Mouse (Mus musculus) lung, postnatal 0 days (tissue): ENCODE data around the gene Bglap3. TPM values are rescaled to one million over a fixed set of nuclear protein-coding genes. Genes with fewer than 3 reads are reported as not detected.
"Not testable (repeated sequence)": the region's sequence is repeated elsewhere in the genome, so short reads cannot be mapped to it uniquely, and the experiment has no call there.

Experiments used
- ATAC-seq: fragments of 200-750 bp; cut with Nextera tagmentation; 2 replicates; pipeline ENCODE4 v1.8.0; 2017; ENCODE audit warnings: moderate library complexity
- DNase-seq: peaks from one replicate; pipeline ENCODE4 v3.0.0-alpha.2; 2016; ENCODE audit warnings: low spot score
- H3K27ac ChIP-seq: fragments of 300-500 bp; sonication (generic); 2 replicates; pipeline ENCODE4 v1.5.1; 2014; ENCODE audit warnings: antibody characterized with exemption, mild to moderate bottlenecking, low read length, mixed read lengths
- H3K27me3 ChIP-seq: fragments of 300-500 bp; sonication (generic); replicated peaks from 2 replicates; pipeline ENCODE4 v1.6.1; 2014; ENCODE audit warnings: low read length, mixed read lengths; ENCODE audit not compliant: insufficient read depth
- H3K36me3 ChIP-seq: fragments of 300-500 bp; sonication (generic); 2 replicates; pipeline ENCODE4 v1.6.1; 2014; ENCODE audit warnings: low read length, mixed read lengths; ENCODE audit not compliant: insufficient read depth
- H3K4me1 ChIP-seq: fragments of 300-500 bp; sonication (generic); 2 replicates; pipeline ENCODE4 v1.6.1; 2014; ENCODE audit warnings: antibody characterized with exemption, low read depth, low read length, mixed read lengths; ENCODE audit not compliant: insufficient read depth
- H3K4me2 ChIP-seq: fragments of 300-500 bp; sonication (generic); replicated peaks from 2 replicates; pipeline ENCODE4 v1.6.1; 2014; ENCODE audit warnings: low read depth, mild to moderate bottlenecking, low read length, moderate library complexity, mixed read lengths
- H3K4me3 ChIP-seq: fragments of 300-500 bp; sonication (generic); 2 replicates; pipeline ENCODE4 v1.5.1; 2014; ENCODE audit warnings: low read depth, low read length
- H3K9ac ChIP-seq: fragments of 300-500 bp; sonication (generic); replicated peaks from 2 replicates; pipeline ENCODE4 v1.6.1; 2014; ENCODE audit warnings: low read depth, mild to moderate bottlenecking
- H3K9me3 ChIP-seq: fragments of 300-500 bp; sonication (generic); 2 replicates; pipeline ENCODE4 v1.6.1; 2016; ENCODE audit warnings: low read length, mixed read lengths
- CTCF ChIP-seq: IDR thresholded peaks from 2 replicates; pipeline ENCODE4 v1.5.1; 2016; ENCODE audit warnings: antibody characterized with exemption, mild to moderate bottlenecking
- EP300 ChIP-seq: IDR thresholded peaks from 2 replicates; pipeline ENCODE4 v1.6.1; 2016; ENCODE audit warnings: antibody characterized with exemption, mild to moderate bottlenecking, control low read depth
- WGBS: fragments of 180-500 bp; shearing (Covaris S2); extraction: QIAGEN DNeasy Blood & Tissue Kit; methylation state at CpG from one replicate; pipeline ENCODE4 v1.1.7; 2014; 5-methylcytosine and 5-hydroxymethylcytosine counted together
- polyA plus RNA-seq: library from polyadenylated mRNA; unstranded; fragments of >200 nt; fragmentation: Nextera tagmentation; extraction: Ambion mirVana; gene quantifications from 2 replicates; pipeline ENCODE4 v1.2.1, GENCODE M21; 2015

Bglap3 gene
- polyA plus RNA-seq, 1 experiment from 2014 or later, result 0.14 TPM

GRCm38 (mm10) chr3:88403522-88404230 lies 31.1 kb upstream of the Bglap3 start:
- Histone ChIP-seq H3K27ac (no peak overlapping the region), H3K36me3 (no peaks in the 10 kb centered on the region), H3K4me2 (no peak overlapping the region), H3K4me1 (no peaks in the 10 kb centered on the region), H3K4me3 (no peak overlapping the region), H3K27me3 (no peaks in the 10 kb centered on the region), H3K9ac (no peak overlapping the region), H3K9me3 (no peaks in the 10 kb centered on the region)
- TF ChIP-seq EP300, result no peak
- no peak for TF ChIP-seq CTCF
- no peak for DNase-seq
- no peak for ATAC-seq
- 88% methylated on average over 10 of the region's 10 CpGs for WGBS

GRCm38 (mm10) chr3:88398666-88399065 lies 26.1 kb upstream of the Bglap3 start:
- no peak for ATAC-seq

GRCm38 (mm10) chr3:88395742-88396141 lies 23.2 kb upstream of the Bglap3 start:
- no peaks in the 10 kb centered on the region for H3K4me1 ChIP-seq
- no peak overlapping the region for H3K4me2 ChIP-seq
- no peak overlapping the region for H3K9ac ChIP-seq
- H3K4me3 ChIP-seq, result no peak overlapping the region
- TF ChIP-seq CTCF (no peak), EP300 (no peak)
- no peaks in the 10 kb centered on the region for H3K27me3 ChIP-seq
- H3K36me3 ChIP-seq, result no peaks in the 10 kb centered on the region
- no peak for ATAC-seq
- no peaks in the 10 kb centered on the region for H3K9me3 ChIP-seq
- H3K27ac ChIP-seq, result no peak overlapping the region
- WGBS, result 75% methylated on average over 8 of the region's 8 CpGs
- no peak for DNase-seq

More at GRCm38 (mm10) chr3:88398666-88399065, 26.1 kb upstream of the Bglap3 start:
- Histone ChIP-seq H3K9ac (no peak overlapping the region), H3K27ac (no peak overlapping the region), H3K9me3 (no peaks in the 10 kb centered on the region), H3K4me3 (no peak overlapping the region), H3K4me1 (no peaks in the 10 kb centered on the region), H3K4me2 (no peak overlapping the region), H3K27me3 (no peaks in the 10 kb centered on the region), H3K36me3 (no peaks in the 10 kb centered on the region)
- no peak for DNase-seq
- 81% methylated on average over 2 of the region's 2 CpGs for WGBS
- no peak for TF ChIP-seq CTCF

- no peaks in the 10 kb centered on the region for H3K27me3 ChIP-seq
- no peak overlapping the region for H3K4me2 ChIP-seq
- H3K36me3 ChIP-seq, result no peaks in the 10 kb centered on the region
- 91% methylated on average over 6 of the region's 6 CpGs for WGBS
- no peak for TF ChIP-seq CTCF
- no peak for TF ChIP-seq EP300
- ATAC-seq, result no peak
- no peaks in the 10 kb centered on the region for H3K4me1 ChIP-seq
- H3K27ac ChIP-seq, result no peak overlapping the region
- no peaks in the 10 kb centered on the region for H3K9me3 ChIP-seq
- no peak overlapping the region for H3K9ac ChIP-seq
- no peak for DNase-seq
- H3K4me3 ChIP-seq, result no peak overlapping the region
Observed at GRCm38 (mm10) chr3:88395288-88395687, 22.7 kb upstream of the Bglap3 start.

DNA sequence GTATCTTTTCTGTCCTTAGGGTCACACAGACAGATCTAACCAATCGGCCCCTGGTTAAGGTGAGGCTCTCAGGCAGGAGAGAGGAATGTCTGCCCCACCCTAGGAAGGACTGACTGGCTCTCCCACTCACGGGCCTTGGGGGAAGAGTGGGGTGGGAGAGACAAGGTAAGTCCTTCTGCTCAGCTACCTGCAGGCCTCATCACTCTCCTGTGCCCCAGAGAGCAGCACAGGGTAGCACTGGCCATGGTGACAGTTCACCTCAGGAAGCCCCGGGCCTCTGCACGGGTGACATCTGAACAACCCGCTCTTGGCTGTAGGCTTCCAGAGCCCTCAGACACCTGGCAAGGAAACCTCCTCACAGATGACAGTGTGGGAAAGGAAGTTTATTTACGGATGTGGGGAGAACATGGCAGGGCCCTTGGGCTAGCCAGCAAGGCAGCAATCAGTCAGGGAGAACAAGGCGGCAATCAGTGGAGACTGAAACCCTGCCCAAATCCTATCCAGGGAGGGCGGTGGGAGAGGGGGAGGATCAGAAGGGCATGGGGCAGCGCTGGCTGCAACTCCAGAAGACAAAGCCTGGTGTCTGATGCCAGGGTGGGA lies 21.3 kb upstream of the Bglap3 start:
- Histone ChIP-seq H3K27me3 (no peaks in the 10 kb centered on the region), H3K36me3 (no peaks in the 10 kb centered on the region), H3K4me3 (no peak overlapping the region), H3K4me2 (no peak overlapping the region), H3K9me3 (no peaks in the 10 kb centered on the region), H3K27ac (no peak overlapping the region), H3K9ac (no peak overlapping the region), H3K4me1 (no peaks in the 10 kb centered on the region)
- no peak for TF ChIP-seq EP300
- TF ChIP-seq CTCF, result no peak
- WGBS, result 82% methylated on average over 9 of the region's 9 CpGs
- ATAC-seq (no peak), DNase-seq (no peak)

DNA sequence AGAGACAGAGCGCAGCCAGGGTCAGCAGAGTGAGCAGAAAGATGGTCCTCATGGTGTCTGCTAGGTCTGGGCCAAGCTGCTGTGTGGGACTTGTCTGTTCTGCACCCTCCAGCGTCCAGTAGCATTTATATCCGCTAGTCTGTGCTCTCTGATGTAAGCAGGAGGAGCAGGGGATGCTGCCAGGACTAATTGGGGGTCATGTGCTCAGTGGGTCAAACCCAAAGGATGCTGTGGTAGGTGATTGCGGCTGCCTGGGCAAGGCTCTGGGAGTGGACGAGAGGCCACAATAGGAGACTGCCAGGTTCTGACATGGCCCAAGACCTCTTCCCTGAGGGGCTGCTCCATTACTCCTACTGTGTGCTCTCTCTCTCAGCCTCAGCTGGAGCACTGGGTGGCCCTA lies 11.8 kb upstream of the Bglap3 start, which contains the start of gene Bglap:
Gene Bglap (minus strand): TSS at position 101 of the 400 bp plus-strand sequence.
- Histone ChIP-seq H3K9ac (no peak within 1 kb of the TSS), H3K27me3 (no peaks in the 10 kb centered on the region), H3K27ac (no peak within 1 kb of the TSS), H3K9me3 (no peaks in the 10 kb centered on the region), H3K4me3 (no peak within 1 kb of the TSS), H3K36me3 (no peaks in the 10 kb centered on the region), H3K4me2 (no peak within 1 kb of the TSS), H3K4me1 (no peaks in the 10 kb centered on the region)
- ATAC-seq (no peak), DNase-seq (no peak)
- TF ChIP-seq CTCF (no peak), EP300 (no peak)
- WGBS, result 71% methylated on average over 5 of the region's 5 CpGs

- DNase-seq, H3K4me1 ChIP-seq, H3K27me3 ChIP-seq, ATAC-seq, H3K27ac ChIP-seq, H3K36me3 ChIP-seq, H3K9me3 ChIP-seq, H3K9ac ChIP-seq, H3K4me2 ChIP-seq, H3K4me3 ChIP-seq: not testable (repeated sequence)
- 25% methylated on average over 1 of the region's 7 CpGs for WGBS
Observed at GRCm38 (mm10) chr3:88382383-88382782, 9.8 kb upstream of the Bglap3 start.

DNA sequence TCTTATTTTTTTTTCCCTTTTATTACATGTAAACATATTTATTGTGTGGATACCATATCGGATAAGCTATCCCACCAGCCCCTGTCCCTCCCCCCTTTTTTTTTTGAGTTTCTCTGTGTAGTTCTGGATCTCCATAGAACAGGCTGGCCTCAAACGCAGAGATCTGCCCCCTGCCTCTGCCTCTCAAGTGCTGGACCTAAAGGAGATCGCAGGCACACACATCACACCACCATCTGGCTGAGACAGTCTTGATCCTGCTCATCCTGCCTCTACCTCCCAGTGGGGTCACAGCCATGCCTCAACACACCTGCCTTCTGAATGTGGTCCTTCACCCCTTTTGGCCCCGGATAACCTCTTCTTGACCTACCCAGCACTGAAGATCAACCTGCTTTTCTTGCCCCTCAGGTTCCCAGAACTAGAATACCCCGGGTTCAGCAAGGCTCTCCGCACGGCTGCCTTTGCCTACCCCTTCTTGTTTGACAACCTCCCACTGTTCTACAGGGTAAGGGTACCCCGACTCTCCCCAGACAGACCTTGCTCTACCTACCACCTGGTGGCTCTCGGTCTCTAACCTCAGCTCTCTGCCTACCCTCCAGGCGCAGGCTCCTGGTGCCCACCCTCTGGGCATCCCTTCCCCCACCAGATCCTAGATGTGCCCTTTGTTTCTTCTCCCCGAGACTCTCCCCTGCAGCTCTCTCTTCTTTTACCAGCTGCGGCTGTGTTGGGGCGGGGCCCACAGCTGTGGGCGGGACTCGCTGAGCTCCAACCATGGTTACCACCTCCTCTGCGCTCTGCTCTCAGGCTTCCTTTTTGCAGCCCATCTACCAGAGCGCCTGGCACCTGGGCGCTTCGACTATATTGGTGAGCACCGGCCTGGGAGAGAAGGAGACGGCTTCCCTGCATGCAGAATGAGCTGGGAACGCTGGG lies 9.1 kb upstream of the Bglap3 start:
- not testable (repeated sequence) for H3K9ac ChIP-seq, H3K27me3 ChIP-seq, H3K36me3 ChIP-seq, H3K27ac ChIP-seq, H3K4me1 ChIP-seq, H3K9me3 ChIP-seq, H3K4me2 ChIP-seq, H3K4me3 ChIP-seq
- ATAC-seq, result peak; percentile 88
- WGBS, result 9% methylated on average over 18 of the region's 22 CpGs
- peak; percentile 45 for DNase-seq
